Mouse (Mus musculus): ENCODE measurements at regions not wholly inside any gene's neighbourhood (a gene's known extent, or its start where the extent isn't known, plus 50 kb on each side); places are given as distances from the start of the nearest gene placed in this dataset.
"Not testable (repeated sequence)": the region's sequence is repeated elsewhere in the genome, so short reads cannot be mapped to it uniquely, and the experiment has no call there.

DNA sequence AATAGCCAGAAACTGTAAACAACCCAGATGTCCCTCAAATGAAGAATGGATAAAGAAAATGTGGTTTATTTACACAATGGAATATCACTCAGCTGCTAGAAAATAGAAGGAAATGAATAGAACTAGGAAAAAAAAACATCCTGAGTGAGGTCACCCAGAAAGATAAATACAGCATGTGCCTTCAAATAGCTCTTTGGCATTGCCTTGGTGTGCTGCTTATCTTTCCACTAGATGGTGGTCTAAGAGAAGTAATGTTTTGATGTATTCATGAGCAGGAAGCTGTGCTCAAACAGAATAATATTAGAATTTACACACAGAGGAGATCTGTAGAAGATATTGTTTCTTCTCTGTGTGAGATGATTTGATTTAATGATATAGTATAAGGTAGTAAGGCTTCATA, 78.8 kb downstream of the Zfp619 start:
- no peak for DNase-seq (ENCODE audit: low read depth, low spot score)

DNA sequence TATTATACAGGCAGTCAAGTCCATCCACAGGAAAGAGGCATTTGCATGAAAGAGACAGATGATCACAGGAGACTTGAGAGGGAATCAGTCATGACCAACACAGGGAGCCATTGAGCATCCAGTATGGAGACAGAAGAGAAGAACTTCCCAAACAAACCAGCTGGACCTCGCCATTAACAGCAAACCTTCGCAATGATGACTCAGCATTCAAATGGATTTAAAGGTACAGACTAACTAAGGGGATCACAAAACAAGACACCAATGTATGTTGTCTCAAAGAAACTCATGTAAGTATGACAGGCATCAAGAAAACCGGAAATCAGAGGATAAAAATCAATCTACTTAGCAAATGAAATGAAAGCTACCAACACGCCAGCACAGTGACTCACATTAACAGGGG, 96.2 kb downstream of the Zfp619 start:
- DNase-seq (ENCODE audit: low read depth, low spot score), result no peak
- 72% methylated on average over 4 of the region's 4 CpGs for WGBS

DNA sequence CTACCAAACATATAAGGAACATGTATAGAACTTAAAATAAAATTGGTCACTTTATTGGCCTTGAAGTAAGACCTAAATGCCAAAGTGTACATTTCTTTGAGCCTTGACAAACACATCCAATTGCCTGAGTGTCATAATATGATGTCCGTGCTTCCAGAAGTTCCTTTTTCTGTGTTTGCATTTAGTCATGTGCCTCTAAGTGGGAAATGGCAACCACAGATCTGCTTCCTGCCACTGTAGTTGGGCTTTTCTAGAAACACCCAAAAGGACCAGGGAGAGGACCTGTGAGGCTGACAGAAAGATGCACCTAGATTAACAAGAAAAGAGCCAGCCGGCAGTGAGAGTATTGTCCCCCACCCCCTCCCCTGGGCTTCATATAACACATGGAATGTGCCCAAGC, 97.5 kb downstream of the Zfp619 start:
- WGBS, result 49% methylated on average over 2 of the region's 2 CpGs
- no peak for DNase-seq (ENCODE audit: low read depth, low spot score)

DNA sequence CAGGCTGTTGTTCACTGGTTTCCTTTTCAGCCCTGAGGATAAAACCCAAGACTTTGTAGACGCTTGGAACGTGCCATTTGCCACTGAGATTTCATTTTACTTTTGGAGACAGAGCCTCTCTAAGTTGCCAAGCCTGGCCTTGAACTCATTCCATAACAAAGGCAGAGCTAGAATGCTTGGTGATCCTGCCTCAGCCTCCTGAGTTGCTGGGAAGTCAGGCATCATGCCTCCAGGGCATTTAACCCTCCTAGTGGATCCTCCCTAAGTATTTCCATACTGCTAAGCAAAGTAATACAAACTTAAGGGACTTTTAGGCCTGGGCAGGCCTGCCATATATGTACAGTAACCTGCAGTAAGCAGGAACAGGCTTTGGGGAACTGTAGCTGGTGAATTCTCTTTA, 104.2 kb downstream of the Zfp619 start:
- 89% methylated on average over 2 of the region's 2 CpGs for WGBS
- no peak for DNase-seq (ENCODE audit: low read depth, low spot score)

DNA sequence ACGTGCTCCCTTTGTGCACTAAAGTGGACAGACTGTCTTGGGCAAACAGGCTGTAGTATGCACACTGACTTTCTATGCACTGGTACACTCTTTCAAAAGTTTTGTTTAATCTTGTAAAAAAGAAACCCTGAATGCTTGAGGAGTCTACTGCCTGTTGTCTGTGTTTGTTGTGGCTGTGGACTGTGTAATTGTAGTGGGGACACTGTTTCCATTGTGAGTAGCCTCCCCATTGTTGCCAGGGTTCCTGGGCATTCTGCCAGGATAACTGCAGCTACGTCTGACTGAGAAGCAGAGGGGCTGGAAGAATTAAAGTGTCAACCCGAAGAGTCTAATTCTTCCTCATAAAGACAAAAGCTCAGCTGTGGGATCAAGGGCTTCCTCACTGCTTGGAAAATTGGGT, 115.3 kb downstream of the Zfp619 start:
- 24% methylated on average over 3 of the region's 3 CpGs for WGBS
- no peak for DNase-seq (ENCODE audit: low read depth, low spot score)

GRCm38 (mm10) chr7:39642333-39642732, 124.8 kb downstream of the Zfp619 start:
- 80% methylated on average over 4 of the region's 4 CpGs for WGBS
- no peak for DNase-seq (ENCODE audit: low read depth, low spot score)

DNA sequence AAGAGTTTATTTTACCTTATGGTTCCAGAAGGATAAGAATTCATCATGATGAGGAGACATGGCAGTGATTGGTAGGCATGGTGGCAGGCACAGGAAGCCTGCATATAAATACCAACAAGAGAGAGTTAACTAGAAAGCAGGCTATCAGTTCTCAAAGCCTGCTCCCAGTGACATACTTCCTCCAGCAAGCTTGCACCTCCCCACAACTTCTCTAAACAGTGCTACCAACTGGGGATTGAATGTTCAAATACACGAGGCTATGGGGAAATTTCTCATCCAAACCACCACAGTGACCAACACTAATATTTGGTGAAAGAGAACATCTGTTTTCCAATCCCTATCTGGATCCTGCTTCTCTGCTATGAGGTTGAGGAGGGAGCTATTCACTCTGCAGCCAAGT, 125.8 kb downstream of the Zfp619 start:
- 17% methylated on average over 1 of the region's 1 CpGs for WGBS
- DNase-seq (ENCODE audit: low read depth, low spot score), result no peak

- 51% methylated on average over 6 of the region's 6 CpGs for WGBS
- DNase-seq (ENCODE audit: low read depth, low spot score), result no peak
Measured at GRCm38 (mm10) chr7:39650483-39651102, 133.0 kb downstream of the Zfp619 start.

- 12% methylated on average over 4 of the region's 4 CpGs for WGBS
- peak; percentile 13 for DNase-seq (ENCODE audit: low read depth, low spot score)
Measured at GRCm38 (mm10) chr7:39654563-39655286, 137.2 kb downstream of the Zfp619 start.

GRCm38 (mm10) chr7:39655287-39655652, 137.7 kb downstream of the Zfp619 start:
- not testable (repeated sequence) for DNase-seq (ENCODE audit: low read depth, low spot score)
- 19% methylated on average over 23 of the region's 23 CpGs for WGBS

DNA sequence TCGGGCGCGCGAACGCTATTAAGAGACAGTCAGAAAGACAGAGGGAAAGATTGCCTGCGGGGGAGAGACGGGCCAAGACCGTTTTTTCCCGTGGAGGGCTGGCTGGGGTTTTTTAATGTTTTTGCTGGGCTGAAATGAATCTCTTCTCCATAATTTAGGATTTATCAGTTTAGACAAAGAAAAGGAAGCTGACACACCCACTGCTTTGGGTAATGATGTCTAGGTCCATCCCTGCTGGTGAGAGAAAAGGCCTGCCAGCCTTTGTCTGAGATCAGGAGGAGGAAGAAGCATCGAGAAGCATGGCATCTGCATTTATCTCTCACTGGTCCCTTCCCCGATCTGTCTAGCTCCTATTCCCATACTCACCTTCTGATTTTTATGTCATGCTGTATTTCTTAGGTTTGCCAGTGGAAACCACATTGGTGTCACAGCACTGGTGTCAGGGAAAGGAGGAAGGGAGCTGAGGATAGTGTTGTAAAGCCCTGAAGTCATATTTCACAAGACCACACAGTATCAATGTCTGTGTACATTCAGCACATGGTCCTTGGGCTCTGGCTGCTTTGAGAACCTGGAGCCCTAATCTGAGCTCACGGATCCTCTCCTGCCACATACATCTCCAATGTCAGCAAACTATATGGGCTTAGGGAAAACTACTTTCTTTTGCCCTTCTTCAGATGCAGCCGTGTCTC, 138.3 kb downstream of the Zfp619 start:
- WGBS, result 31% methylated on average over 13 of the region's 13 CpGs
- DNase-seq (ENCODE audit: low read depth, low spot score), result no peak

- no peak for DNase-seq (ENCODE audit: low read depth, low spot score)
Measured at GRCm38 (mm10) chr7:39659597-39659996, 142.0 kb downstream of the Zfp619 start.

DNA sequence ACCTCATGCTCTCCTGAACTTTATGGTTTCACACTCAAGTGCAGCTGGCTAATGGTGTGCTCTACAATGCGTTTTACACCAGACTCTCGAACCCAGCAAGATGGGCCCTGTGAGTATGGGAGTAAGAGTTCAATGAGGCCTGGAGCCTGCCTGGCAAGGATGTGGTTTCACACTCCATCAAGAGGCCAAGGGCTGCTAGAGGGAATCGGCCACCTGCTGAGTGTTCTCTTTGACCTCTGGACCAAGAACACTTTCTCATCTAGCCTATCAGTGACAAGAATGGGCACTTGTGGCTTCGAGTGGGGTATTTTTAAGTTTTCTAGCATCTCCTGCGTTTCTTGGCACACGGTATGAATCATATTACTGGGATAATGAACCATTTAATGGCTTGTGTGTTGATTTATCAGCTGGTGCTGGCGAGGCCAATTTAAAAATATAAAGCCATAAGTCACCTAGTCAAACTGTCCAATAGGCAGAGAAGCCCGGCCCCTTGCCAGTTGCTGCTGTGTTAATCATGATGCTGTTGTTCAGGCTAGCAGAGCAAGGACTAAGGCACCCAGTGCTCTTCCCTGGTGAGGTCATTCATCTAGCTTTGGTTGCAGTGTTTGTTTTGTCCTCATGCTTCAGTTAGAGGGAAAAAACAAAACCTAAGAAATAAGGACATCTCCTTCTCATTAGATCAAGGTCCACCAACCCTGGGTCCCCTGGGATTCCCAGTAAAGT, 157.7 kb downstream of the Zfp619 start:
- 68% methylated on average over 8 of the region's 8 CpGs for WGBS
- DNase-seq (ENCODE audit: low read depth, low spot score), result no peak

More at GRCm38 (mm10) chr7:39659597-39659996, 142.0 kb downstream of the Zfp619 start:
- 29% methylated on average over 5 of the region's 5 CpGs for whole genome bisulfite sequencing

DNA sequence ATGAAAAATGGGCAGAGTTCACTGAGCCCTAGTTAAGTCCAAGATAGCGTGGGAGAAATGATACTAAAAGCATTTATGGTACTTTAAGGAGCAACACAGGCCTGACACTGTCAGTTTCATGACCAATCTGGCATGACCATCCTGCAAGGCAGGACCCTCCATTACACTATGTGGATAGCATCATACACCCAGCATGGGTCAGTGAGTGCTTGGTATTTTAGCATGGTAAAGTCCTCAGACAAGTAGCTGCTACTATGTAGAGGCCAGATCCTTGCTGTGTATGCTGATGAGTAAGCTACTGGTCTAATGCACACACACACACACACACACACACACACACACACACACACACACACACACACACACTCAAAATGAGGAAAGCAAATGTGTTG, 158.3 kb downstream of the Zfp619 start:
- whole genome bisulfite sequencing, result 54% methylated on average over 1 of the region's 1 CpGs
- no peak for DNase-seq (ENCODE audit: low read depth, low spot score)

DNA sequence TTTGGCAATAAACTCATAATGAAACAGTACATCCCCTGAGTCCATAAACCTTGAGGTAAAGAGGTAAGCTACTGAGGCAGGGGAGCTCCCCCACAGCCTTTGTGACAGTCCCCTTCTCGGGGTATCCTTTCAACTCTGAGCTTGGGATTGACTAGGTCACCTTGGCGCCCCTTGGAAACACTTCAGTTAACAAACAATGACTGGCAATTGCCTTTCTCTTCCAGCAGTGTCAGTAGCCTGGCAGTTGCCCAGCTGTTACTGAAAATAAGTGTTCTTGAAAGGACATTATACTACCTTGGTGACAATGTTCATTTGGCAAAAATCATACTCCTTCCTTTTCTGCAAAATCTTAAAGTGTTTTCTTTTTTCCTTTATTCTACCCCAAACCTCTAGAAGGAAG, 162.8 kb downstream of the Zfp619 start:
- no peak for DNase-seq (ENCODE audit: low read depth, low spot score)
- 16% methylated on average over 2 of the region's 2 CpGs for WGBS

- no peak for DNase-seq (ENCODE audit: low read depth, low spot score)
- 70% methylated on average over 2 of the region's 2 CpGs for WGBS
Measured at GRCm38 (mm10) chr7:39696589-39696988, 179.0 kb downstream of the Zfp619 start.

GRCm38 (mm10) chr7:39701506-39701905, 183.9 kb downstream of the Zfp619 start:
- DNase-seq (ENCODE audit: low read depth, low spot score), result no peak
- WGBS, result 74% methylated on average over 2 of the region's 2 CpGs

DNA sequence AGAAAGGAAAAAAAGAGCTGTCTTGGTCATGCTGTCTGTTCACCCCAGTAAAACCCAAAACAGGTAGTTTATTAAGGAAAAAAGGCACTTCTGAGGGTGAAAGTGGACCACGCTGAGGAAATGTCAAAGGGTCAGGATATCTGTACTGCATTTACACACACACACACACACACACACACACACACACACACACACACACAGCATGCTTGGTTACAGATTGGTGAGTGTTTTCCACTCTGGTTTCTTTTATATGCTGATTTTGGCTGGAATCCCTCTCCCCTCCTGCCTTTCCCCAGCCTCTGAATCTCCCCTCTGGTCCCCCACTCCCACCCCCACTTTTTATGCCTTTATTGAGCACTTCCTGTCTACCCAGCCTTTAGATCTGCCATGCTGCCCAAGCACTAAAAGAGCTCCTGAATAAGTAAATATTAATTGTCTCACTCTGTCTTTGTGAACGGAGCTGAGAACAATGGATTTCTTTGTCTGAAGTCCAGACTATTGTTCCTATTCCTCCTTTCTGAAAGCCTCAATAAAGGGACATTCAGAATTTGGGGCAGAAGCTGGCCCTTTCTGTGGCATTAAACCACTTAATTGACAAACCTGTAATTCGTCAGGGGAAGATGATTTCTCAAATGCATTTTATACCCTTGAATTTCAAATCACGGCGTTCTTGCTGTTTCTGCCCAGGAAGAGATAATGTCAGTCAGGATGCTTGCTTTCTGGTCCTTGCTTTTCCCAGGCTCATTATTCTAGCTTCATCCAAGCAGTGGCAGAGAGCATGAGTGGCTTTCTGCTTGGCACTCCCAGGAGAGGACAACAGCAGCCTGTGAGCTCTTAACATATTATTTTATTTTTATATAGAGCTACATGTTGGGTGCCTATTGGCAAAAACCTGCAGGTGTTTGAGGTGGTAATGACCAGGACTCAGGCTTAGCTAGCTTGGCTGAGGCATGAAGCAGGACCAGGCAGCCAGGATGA, 187.8 kb downstream of the Zfp619 start:
- WGBS, result 19% methylated on average over 5 of the region's 5 CpGs
- DNase-seq (ENCODE audit: low read depth, low spot score), result no peak

DNA sequence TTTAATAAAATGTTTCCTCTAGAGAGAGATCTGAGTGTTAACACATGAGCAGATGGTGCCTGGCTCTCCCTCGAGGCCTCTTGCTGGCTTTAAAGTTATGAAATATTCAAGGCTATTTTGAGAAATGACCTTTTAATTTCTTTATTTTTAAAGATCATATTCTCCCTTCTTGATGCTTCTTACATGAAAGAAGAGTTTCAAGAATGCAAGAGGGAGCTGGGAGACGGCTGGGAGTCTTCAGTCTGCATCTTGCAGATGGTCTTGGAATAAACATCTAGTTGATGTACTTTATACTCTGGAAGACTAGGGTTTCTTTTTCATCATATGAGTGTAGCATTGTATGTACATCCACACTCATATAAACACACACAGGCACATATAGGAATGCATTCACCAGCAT, 189.0 kb downstream of the Zfp619 start:
- 59% methylated on average over 2 of the region's 2 CpGs for whole genome bisulfite sequencing

More for the DNA sequence above, 189.0 kb downstream of the Zfp619 start:
- no peak for DNase-seq (ENCODE audit: low read depth, low spot score)
